Mouse (Mus musculus): Measurements from ENCODE around the gene Hist1h2ad.
A peak's percentile ranks its signal among the peaks of the same experiment; 100 is the strongest.
"Not testable (repeated sequence)": the region's sequence is repeated elsewhere in the genome, so short reads cannot be mapped to it uniquely, and the experiment has no call there.

Hist1h2ad gene

DNA sequence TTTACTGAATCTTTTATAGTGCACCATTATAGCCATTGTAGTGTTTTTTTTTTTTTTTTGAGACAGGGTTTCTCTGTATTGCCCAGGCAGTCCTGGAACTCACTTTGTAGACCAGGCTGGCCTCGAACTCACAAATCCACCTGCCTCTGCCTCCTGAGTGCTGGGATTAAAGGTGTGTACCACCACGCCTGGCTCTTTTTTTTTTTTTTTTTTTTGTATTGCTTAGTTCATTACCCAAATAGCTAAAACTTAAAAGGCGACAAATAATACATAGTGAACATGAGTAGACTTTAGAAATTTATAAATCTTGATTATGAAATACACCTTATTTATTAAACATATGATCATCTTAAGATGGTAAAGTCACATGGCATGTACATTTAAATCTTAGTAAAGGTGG is 32.7 kb upstream of the Hist1h2ad start:
- DNase-seq (ENCODE audit: low read depth, low spot score), result no peak

DNA sequence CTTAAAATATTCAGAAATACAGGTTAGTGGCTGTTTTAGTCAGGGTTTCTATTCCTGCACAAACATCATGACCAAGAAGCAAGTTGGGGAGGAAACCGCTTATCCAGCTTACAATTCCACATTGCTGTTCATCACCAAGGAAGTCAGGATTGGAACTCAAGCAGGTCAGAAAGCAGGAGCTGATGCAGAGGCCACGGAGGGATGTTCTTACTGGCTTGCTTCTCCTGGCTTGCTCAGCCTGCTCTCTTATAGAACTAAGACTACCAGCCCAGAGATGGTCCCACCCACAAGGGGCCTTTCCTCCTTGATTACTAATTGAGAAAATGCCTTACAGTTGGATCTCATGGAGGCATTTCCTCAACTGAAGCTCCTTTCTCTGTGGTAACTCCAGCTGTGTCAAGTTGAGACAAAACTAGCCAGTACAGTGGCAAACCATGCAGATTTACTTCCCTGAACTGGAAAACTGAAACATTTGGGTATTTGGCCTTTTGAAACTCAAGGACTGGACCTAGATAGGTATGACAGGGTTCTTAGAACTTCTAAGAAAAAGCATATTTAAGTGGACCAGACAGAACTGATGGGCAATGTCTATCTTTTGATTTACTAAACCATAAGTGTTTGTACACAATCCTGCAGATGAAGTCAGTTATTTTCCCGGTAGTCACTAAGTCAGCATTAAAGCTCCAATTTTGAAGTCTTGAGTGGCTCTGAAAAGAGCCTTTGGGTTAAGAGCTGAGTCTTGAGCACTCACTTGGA is 31.8 kb upstream of the Hist1h2ad start:
- peak; percentile 62 for DNase-seq (ENCODE audit: low read depth, low spot score)

DNA sequence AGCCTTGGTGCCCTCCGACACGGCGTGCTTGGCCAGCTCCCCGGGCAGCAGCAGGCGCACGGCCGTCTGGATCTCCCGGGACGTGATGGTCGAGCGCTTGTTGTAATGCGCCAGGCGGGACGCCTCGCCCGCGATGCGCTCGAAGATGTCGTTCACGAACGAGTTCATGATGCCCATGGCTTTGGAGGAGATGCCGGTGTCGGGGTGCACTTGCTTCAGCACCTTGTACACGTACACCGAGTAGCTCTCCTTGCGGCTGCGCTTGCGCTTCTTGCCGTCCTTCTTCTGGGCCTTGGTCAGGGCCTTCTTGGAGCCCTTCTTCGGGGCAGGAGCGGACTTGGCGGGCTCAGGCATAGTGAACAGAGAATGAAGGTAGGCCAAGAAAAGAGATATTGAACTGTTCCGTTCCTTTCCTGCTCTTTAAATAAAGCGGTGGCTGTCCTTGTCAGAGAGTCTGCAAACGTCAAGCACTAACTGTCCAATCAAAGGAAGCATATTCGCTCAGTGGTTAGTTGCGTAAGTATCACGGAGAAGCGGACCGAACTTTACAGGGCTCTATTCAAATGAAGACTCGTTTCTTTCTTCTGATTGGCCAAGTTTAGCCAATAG is 31.1 kb upstream of the Hist1h2ad start, which contains the start of gene Hist1h2bh:
Gene Hist1h2bh (minus strand): TSS at position 394 of the 609 bp plus-strand sequence.
- DNase-seq (ENCODE audit: low read depth, low spot score), result peak; percentile 98

DNA sequence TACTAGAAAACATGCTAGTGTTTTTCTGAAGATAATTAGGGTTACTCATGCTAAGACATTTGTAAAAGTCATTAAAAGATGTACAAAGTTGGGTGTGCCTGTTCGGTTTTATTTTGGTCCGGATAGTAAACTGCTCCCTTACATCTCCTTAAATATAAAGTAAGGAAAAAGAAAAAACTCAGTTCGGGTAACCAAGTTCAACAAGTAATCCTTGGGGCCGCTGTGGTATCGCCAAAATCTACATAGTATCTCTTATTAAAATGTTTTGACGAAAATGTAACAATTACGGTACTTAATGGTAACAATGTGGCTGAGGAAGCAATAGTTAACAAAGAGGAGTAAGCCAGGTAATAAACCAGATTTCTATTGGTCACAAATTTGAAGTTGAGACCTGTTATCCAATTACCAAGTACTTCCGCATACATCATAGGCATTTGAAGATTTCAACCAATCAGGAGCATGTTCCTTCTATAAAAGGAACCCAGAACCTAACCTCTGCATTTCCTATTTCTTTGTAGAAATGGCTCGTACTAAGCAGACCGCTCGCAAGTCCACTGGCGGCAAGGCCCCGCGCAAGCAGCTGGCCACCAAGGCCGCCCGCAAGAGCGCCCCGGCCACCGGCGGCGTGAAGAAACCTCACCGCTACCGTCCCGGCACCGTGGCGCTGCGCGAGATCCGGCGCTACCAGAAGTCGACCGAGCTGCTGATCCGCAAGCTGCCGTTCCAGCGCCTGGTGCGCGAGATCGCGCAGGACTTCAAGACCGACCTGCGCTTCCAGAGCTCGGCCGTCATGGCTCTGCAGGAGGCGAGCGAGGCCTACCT is 30.0 kb upstream of the Hist1h2ad start, which contains the start of gene Hist1h3f:
Gene Hist1h3f (plus strand): TSS at position 88 of the 822 bp plus-strand sequence.
- peak; percentile 96 for DNase-seq (ENCODE audit: low read depth, low spot score)

DNA sequence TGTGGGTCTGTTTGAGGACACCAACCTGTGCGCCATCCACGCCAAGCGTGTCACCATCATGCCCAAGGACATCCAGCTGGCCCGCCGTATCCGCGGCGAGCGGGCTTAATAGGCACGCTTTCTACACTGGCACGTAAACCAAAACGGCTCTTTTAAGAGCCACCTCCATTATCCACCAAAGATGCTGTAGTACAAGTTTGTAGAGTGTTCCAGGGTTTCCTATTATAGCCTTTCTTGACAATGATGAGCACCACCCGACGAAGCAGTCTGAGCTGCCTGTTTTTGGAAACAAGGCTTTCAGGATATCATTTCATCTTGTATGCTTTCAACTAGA is 29.4 kb upstream of the Hist1h2ad start:
- not testable (repeated sequence) for DNase-seq (ENCODE audit: low read depth, low spot score)

DNA sequence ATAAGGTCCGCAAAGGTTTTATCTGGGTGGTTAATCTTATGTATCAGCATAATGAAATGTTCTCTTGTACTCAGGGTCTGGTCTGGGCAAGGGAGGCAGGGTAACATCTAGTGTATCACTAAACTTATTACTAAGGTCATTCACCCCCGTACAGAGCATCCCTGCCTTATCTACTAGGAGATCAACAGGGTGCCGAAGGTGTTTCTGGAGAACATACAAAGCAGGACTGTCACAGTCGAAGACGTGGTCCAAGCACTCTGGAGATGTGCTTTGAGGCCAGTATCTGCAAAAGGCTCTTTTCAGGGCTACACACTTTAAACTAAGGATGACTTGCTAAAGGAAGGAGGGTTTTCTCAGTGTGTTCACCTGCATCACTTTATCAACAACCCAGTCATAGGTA is 27.5 kb upstream of the Hist1h2ad start:
- no peak for DNase-seq (ENCODE audit: low read depth, low spot score)

DNA sequence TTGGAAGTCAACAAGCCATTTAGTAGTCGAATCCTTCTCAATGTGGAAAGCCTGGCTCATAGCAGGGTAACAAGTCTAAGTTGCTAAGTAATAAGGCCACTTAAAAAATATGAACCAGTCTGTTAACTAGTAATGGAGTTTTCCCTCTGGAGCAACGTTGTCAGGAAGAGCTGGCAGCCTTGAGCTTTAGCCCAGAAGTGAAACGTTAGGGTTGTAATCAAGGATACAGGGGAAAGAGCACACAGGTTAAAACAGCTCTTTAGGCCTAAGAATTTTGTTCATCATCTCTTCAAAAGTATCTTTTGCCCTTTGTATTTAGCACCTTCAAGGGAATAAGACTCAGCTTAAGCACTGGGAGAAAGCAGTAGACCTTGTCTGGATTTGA is 23.4 kb upstream of the Hist1h2ad start:
- DNase-seq (ENCODE audit: low read depth, low spot score), result peak; percentile 69

DNA sequence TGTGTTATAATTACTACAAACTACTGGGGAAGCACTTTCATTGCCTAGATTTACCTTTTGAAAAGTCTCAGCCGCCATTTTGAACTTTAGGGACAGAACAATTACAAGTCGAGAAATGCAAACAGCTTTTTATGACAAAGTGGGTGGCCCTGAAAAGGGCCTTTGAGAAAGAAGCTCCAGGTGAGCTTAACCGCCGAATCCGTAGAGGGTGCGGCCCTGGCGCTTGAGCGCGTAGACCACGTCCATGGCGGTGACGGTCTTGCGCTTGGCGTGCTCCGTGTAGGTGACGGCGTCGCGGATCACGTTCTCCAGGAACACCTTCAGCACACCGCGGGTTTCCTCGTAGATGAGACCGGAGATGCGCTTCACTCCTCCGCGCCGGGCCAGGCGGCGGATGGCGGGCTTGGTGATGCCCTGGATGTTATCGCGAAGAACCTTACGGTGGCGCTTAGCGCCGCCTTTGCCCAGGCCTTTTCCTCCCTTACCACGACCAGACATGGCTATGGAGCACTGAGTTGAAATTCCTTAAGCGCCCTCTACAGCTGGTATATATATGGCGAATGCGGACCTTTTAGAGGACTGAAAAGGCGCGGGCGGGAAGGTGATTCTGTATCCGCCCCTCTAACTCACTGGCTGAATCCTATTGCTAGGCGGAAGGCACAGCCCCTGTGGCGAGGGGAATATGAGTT is 22.9 kb upstream of the Hist1h2ad start, which contains the start of gene Hist1h4f:
Gene Hist1h4f (minus strand): TSS at position 503 of the 689 bp plus-strand sequence.
- peak; percentile 98 for DNase-seq (ENCODE audit: low read depth, low spot score)

DNA sequence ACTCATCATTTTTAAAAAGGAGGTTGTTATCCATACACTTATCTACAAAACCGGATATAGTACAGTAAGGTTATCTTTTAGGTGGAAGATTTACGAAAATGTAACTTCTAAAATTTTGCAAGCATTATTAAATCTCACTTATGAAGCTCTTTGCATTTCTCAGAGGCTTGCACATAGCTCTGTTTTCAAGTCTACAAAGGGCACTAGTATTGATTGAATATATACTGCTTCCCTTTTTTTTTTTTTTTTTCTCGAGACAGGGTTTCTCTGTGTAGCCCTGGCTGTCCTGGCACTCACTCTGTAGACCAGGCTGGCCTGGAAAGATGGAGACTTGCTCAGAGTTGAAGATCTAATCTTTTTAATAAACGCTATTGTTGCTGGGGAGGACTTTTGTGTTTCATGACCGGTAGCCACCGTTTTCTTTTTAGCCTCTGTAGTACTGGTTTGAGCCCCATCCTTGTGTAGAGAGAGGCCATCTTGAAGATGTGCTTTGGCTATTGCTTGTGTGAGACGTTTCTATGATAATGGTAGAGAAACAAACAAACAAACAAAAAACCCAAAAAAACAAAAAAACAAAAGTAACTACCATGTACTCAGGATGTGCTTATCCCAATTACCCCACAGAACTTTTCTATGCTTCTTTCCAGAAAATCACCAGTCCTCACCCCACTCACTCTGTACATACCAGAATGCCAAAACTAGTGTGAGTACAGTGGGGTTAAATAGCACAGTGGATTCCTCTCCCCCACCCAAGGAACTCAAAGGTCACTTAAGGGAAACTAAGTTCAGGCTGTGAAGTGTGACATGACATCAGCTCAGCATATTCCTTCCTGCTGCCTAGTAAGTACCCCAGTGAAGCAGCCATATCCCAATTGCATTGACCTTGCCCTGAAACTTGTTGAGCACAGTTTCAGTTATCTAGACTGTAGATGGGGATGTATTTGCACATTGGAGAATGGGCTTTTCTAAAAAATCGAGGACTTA is 22.0 kb upstream of the Hist1h2ad start:
- DNase-seq (ENCODE audit: low read depth, low spot score), result no peak

DNA sequence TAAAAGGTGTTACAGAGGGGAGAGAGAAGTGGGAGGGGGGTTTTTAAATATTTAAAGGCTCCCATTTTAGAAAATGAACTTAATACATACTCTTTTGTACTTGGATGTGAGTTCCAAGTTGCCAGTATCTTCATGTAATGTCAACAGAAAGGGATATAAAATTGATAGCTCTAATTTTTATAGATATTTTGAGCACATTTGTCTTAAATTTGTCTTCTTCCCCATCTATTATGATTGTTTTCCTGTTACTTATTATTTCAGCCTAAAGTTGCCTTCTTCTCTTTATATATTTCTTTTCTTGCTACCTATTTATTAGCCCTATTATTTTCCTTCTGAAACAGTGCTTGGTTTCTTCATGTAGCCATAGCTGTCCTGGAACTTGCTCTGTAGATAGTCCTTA is 21.2 kb upstream of the Hist1h2ad start, which contains the start of gene Hist1h1d:
Gene Hist1h1d (plus strand): TSS at position 301 of the 400 bp plus-strand sequence.
- no peak for DNase-seq (ENCODE audit: low read depth, low spot score)

DNA sequence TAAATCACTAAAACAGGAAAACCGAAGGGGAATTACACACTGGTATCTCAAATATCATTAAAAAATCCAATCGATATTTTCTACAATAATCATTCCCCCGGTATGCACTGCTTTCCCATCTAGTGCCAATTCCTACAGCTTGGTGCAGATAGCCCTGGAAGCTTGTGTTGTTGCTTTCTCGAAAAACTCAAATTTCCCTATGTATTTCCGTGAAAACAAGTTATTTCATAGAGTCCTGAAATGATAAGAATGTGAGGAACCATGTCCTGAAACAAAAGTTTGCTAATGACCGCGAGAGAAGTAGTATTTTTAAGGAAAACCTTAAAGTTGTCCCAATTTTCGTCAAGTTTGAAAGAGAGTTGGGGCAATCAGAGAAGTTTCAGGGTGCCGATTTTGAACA is 19.8 kb upstream of the Hist1h2ad start:
- DNase-seq (ENCODE audit: low read depth, low spot score), result peak; percentile 46

DNA sequence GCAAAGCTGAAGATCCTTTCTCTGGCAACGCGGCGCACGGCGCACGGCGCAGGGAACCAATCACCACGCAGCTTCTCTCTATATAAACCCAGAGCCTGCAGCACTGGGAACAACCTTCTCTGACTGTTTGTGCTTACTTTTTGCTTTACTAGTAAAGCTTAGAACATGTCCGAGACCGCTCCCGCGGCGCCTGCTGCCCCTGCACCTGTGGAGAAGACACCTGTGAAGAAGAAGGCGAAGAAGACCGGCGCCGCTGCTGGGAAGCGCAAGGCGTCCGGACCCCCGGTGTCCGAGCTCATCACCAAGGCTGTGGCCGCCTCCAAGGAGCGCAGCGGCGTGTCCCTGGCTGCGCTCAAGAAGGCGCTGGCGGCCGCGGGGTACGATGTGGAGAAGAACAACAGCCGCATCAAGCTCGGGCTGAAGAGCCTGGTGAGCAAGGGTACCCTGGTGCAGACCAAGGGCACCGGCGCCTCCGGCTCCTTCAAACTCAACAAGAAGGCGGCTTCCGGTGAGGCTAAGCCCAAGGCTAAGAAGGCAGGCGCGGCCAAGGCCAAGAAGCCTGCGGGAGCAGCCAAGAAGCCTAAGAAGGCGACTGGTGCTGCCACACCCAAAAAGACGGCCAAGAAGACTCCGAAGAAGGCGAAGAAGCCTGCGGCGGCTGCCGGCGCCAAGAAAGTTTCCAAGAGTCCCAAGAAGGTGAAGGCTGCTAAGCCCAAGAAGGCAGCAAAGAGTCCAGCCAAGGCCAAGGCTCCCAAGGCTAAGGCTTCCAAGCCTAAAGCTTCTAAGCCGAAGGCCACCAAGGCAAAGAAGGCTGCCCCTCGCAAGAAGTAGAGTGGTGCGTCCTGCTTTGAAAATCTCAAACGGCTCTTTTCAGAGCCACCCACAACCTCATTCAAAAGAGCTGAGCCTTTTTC is 19.0 kb upstream of the Hist1h2ad start:
- peak; percentile 93 for DNase-seq (ENCODE audit: low read depth, low spot score)

DNA sequence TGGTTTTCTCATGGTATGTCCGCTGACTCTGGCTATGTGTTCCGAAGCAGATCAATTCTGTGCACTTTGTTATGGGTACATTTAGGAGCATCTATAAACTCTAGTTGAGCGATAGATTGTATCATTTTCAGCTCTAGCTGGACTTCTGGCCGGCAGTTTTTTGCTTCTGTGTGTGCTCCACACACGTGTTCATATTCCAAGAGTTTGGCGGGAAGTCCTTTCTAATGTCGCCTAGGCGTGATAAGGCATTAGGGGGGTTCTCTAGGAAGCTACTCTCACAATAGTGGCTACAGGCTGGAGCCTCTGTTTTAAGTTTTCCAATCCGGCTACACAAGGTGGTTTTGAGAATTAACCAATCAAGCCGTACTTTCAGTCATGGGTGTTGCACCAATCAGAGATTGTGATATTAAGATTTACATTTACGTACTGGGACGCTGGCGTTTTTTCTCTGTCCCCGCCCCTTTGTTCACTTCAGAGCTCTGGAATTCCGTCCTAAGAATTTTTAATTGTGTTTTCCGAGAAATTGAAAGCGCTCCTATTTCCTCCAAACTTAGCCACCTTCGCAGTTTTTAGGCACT is 18.3 kb upstream of the Hist1h2ad start:
- peak; percentile 96 for DNase-seq (ENCODE audit: low read depth, low spot score)

DNA sequence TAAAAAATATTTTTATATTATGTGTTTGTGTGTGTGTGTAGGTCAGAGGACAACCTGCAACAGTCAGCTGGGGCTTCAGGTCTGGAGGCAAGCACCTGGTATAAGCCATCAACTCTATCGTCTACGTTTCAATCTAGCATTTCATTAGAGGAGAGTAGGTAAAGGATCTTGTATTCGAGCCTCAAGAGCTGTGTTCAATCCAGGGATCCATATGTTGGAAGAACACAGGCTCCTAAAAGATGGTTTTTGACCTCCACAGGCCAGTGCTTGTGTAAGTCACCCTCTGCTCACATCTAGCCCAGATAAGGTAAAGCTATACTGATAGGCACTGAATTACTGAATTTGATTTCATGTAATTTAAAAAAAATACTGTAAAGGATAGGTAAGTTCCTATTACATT is 17.3 kb upstream of the Hist1h2ad start:
- no peak for DNase-seq (ENCODE audit: low read depth, low spot score)

DNA sequence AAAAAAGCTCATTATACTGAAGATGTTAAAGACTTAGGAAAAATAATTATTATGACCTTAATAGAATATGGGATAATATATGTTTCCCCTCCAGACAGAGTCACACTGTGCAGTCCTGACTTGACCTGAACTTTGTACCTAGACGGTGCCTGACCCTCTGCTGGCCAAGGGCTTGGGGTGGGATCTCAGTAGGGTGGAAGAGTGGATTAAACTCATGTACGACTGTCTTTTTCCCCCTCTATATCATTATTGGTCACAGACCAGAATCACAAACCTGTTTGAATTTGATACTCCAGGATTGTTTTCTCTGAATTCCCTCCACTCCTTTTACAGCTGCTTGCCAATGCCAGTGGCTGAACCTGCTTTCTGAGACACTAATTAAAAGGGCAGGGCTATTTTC is 13.5 kb upstream of the Hist1h2ad start:
- not testable (repeated sequence) for DNase-seq (ENCODE audit: low read depth, low spot score)

DNA sequence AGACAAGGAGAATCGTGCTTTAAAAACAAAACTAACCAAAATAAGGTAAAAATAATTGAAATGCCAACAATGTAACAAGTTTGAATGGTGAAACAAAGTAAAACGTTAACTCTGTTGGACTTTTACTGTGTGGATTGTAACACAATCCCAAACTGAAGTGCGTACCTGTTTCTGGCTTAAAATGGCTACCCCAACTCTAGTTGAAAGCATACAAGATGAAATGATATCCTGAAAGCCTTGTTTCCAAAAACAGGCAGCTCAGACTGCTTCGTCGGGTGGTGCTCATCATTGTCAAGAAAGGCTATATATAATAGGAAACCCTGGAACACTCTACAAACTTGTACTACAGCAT is 12.7 kb upstream of the Hist1h2ad start:
- not testable (repeated sequence) for DNase-seq (ENCODE audit: low read depth, low spot score)

DNA sequence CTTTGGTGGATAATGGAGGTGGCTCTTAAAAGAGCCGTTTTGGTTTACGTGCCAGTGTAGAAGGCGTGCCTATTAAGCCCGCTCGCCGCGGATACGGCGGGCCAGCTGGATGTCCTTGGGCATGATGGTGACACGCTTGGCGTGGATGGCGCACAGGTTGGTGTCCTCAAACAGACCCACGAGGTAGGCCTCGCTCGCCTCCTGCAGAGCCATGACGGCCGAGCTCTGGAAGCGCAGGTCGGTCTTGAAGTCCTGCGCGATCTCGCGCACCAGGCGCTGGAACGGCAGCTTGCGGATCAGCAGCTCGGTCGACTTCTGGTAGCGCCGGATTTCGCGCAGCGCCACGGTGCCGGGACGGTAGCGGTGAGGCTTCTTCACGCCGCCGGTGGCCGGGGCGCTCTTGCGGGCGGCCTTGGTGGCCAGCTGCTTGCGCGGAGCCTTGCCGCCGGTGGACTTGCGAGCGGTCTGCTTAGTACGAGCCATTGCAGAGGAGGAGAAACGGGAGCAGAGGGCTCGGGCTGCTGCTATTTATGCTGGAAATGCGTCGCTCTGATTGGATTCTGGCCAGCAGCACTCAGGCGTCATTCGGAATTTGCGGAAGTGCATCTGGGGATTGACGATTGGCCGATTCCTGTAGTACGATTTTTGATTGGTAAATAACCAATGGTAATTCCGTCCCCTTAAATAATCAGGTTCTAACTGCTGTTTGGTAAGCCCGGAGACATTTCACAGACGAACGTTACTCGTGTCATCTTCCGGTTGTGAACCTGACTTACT is 12.1 kb upstream of the Hist1h2ad start, which contains the start of gene Hist1h3e:
Gene Hist1h3e (minus strand): TSS at position 487 of the 777 bp plus-strand sequence.
- DNase-seq (ENCODE audit: low read depth, low spot score), result peak; percentile 96
